Mouse (Mus musculus) urinary bladder, postnatal 4 days (tissue): ENCODE measurements around the gene Chsy1.
"Not testable (repeated sequence)": the region's sequence is repeated elsewhere in the genome, so short reads cannot be mapped to it uniquely, and the experiment has no call there.

Experiments
- DNase-seq, 2 experiments: peaks; one replicate each; pipeline ENCODE4 v3.0.0; 2021 to 2022; ENCODE audit warnings: low spot score in 2 of 2

The Chsy1 gene

DNA sequence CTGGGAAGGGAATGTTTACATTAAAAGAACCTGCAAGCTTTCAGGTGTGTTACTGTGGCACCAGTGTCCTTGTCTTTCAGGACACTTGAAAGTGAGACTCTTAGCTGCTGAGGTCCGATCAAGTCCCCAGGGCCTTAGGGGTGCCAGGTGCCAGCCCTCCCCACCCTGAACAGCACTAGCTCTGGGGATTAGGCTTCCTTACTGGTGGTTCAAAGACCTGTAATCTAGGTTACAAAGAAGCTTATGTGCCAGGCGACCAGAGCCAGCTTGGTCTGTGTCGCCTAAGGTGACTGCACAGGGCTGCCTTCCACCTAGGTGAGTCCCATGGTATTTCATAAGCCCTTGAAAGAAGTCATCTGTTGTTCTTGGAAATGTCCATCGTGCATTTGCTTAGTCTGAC, 66.9 kb downstream of the Chsy1 start:
- DNase-seq: no peak

- no peak for DNase-seq
Observed at GRCm38 (mm10) chr7:66176929-66177328, 67.6 kb downstream of the Chsy1 start.

GRCm38 (mm10) chr7:66178101-66178500, 68.8 kb downstream of the Chsy1 start:
- DNase-seq: no peak

- no peak for DNase-seq
Observed at GRCm38 (mm10) chr7:66179120-66179581, 69.8 kb downstream of the Chsy1 start.

GRCm38 (mm10) chr7:66179711-66180110, 70.4 kb downstream of the Chsy1 start:
- no peak for DNase-seq

GRCm38 (mm10) chr7:66180260-66180659, 70.9 kb downstream of the Chsy1 start:
- DNase-seq: no peak

DNA sequence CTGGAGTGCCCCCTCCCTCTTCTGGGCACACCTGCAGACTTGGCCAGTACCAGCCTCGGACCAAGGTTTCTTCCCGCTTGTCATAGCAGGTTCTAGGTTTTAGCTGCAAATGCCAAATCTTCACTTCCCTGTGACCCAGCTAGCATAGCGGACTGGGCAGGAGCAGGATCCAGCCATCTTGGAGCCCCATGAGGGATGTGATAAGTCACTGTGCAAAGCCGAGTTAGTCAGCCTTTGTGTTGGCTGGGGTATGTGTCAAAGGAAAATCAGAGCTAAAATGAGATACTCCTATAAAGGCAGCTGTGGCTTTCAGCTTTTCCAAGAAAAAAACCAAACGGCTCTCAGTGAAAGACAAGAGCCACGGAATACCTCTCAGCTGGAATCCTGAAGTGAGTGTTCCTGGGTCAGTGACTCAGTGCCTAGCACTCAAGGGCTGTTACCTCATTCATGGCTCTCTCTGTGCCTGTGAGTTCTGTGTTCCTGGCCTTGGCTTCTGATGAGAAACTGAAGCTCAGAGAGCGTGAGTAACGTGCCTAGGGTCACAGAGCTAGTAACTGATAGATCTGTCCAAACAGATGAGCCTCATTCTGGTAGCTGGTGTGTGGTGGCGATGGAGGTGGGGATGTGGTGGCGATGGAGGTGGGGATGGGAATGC, 71.5 kb downstream of the Chsy1 start:
- DNase-seq: no peak

DNA sequence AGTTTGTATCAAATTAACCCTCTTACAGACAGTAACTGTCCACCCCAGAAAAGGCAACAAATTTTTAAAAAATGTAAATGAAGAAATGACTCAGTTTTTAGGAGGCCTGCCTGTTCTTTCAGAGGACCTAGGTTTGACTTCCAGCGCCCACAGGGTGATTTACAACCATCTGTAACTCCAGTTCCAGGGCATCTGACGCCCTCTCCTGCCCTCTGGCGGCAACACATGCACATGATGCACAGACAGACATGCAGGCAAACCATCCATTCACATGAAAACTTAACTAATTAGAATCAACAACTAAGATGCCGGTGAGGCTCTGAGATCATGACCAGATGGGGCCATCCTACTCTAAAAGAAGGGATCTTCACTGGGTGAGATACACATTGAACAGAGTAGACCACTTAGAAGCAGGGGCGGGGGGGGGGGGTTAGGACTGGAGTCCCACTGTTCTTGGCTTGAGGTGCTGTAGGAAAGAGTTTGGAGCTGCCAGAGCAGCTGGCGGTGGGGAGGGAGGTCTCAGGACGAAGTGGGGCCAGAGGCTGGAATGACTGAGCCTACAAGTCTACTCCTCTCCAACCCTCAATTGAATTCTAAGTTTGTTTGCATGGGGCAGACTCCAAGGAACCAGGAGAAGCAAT, 72.9 kb downstream of the Chsy1 start:
- no peak for DNase-seq

DNA sequence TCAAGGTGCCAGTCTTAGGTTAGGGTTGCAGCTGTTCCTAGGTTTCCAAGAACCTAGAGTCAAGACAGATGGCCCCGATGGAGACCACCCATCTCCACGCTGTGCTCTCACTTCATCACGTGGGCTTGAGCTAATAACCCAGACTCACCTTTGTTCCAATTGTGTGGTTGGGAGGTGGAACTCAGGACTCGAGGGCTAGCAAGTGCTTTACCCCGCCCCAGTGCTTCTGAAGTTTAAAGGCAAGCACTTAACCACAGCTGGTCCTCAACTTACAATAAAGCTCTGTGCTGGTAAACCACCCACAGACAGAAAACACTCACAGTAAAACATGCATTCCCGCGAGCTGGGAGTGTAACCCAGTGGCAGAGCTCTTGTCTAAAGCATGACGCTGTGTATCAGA, 74.1 kb downstream of the Chsy1 start:
- no peak for DNase-seq

- DNase-seq: no peak
Observed at GRCm38 (mm10) chr7:66184026-66184425, 74.7 kb downstream of the Chsy1 start.

DNA sequence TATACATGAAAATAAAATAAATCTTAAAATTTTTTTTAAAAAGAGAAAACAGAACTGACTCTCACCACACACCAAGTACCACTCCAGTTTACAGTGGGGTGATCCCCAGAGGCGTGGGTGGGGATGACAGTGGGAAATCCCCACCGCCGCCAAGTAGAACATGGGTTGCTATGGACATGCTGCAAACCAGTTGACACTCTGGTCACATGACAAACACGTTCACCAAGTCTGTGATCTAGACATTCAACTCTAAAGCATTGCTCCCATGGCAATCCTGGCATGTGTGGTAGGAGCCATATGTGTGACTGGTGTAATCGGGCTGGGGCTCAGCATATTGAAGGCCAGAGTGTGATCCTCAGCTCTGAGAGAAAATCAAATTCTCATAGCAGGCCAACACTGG, 76.1 kb downstream of the Chsy1 start:
- no peak for DNase-seq

GRCm38 (mm10) chr7:66187581-66188231, 78.4 kb downstream of the Chsy1 start:
- no peak for DNase-seq

DNA sequence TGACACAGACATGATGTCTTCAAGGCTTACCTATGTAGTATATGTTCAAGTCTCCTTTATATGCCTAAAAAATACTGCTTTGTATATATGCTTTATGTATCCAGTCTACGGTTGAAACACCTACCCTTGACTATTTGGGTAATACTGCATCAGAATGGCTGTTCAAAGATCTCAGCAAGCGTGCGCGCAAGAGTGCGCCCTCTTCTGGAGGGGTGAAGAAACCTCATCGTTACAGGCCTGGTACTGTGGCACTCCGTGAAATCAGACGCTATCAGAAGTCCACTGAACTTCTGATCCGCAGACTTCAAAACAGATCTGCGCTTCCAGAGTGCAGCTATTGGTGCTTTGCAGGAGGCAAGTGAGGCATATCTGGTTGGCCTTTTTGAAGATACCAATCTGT, 81.1 kb downstream of the Chsy1 start:
- DNase-seq: not testable (repeated sequence)

DNA sequence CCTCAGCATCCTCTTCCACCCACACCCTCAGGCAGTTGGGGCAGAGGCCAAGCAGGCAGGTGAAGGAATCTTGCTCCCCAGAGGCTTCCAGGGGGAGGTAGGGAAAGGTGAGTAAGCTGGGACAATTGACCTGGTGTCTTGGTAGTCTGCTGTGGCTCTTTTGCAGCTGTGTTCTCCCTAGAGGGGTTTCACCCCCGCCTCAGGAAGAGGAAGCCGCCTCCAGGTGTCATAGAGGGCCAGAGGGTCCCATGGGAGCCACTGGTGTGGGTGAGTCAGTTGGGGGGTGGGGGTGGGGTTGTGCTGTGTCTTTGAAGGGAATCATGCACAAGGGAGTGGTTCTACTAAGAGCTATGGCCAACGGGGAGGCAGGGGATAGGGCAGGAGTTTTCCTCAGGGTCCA, 85.2 kb downstream of the Chsy1 start:
- no peak for DNase-seq

DNA sequence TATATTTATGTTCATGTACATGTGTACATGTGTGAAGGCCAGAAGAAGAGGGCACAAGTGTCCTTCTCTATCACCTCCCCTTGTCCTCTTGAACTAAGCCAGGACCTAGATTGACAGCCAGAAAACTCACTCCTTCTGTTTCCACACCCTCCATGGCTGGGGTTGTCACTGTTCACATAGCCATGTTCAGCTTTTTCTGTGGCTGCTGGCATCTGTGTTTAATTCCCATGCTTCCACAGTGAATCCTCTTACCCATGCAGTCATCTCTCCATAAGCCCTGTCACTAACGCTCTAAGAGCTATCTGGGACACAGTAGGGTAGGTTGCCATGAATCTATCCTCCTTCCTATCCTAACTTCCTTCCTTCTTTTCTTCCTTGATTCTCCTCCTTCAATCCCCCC, 86.6 kb downstream of the Chsy1 start:
- DNase-seq: no peak

- no peak for DNase-seq
Observed at GRCm38 (mm10) chr7:66196609-66197445, 87.5 kb downstream of the Chsy1 start.

GRCm38 (mm10) chr7:66198416-66198815, 89.1 kb downstream of the Chsy1 start:
- DNase-seq: no peak

DNA sequence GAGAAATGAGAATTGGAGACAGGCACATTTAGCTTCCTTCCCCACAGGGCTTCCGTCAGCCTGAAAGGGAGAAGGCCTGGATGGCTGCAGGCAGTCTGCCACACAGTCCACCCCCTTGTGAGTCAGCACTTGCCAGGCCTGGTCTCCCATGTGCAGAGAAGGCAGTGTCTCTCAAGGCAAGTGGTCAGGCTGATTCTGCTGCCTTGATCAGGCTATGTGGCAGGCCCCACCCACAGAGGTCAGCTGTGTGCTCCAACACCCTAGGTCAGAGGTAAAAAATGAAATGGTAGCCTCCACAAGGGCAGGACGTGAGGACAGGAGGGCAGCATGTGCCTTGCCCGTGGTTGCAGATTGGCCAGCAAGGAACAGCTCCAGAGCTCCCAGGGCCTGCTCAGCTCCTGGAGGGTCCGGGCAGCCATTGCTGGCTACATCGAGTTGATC, 90.1 kb downstream of the Chsy1 start:
- no peak for DNase-seq

GRCm38 (mm10) chr7:66200383-66200782, 91.1 kb downstream of the Chsy1 start:
- DNase-seq: no peak

- no peak for DNase-seq
Observed at GRCm38 (mm10) chr7:66200791-66201450, 91.6 kb downstream of the Chsy1 start.

- no peak for DNase-seq
Observed at GRCm38 (mm10) chr7:66201657-66202056, 92.3 kb downstream of the Chsy1 start.

DNA sequence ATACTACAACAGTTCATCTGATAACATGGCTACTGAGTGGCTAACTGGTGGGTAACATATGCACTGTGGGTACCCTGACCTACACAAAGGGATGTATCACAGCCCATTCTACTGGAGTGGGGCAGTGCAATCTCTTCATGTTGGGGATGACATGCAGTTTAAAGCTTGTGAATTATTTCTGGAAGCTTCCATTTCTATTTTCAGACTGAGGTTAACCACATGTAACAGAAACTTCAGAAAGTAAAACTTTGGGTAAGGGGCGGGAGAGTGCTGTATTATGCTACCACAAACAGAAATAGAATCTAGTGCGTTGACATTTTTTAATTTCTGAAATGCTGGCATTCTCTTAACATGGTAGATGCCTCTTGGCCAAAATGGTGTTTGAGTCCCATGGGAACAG, 100.6 kb downstream of the Chsy1 start:
- no peak for DNase-seq
